Mouse (Mus musculus): ENCODE data around the gene Med14. TPM values are rescaled to one million over a fixed set of nuclear protein-coding genes. Genes with fewer than 3 reads are reported as not detected.

Gene Med14
- total RNA-seq (2021), result 10 to 100 TPM; 73.2 to 74.7 TPM

- intact Hi-C loops (cut with DNase I), result loop anchor here (2.0 to 5.0 kb wide), 2 partner anchors 79 to 311 kb away; partner anchors contain the start of gene Usp9x
- DNase-seq (ENCODE audit: low spot score in 2 of 2), result peak; percentile 85 to 86
Observed at GRCm38 (mm10) chrX:12761626-12762333, at the start of gene Med14. Med14 (minus strand) TSS chrX:12762073.

DNA sequence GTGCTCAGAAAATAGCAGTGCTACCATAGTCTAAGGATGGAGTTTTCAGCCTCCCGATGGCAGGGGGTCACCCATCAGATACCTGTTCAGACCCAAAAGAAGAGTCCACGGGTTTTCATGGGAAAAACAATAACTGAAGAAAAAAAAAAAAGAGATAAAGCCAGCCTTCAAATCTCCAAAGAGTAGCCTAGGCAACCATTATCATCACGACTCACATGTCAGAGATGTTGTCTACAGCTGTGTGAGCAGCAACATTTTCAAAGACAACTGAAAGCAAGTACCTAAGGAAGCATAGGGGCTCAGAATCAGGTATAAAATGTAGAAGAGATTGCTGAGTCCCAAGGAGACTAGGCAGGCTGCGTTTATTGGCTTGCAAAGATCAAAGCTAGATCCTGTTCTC is 38.7 kb upstream of the Med14 start:
- DNase-seq (ENCODE audit: low spot score in 2 of 2), result no peak
- intact Hi-C loops (cut with DNase I), result no loop called here

DNA sequence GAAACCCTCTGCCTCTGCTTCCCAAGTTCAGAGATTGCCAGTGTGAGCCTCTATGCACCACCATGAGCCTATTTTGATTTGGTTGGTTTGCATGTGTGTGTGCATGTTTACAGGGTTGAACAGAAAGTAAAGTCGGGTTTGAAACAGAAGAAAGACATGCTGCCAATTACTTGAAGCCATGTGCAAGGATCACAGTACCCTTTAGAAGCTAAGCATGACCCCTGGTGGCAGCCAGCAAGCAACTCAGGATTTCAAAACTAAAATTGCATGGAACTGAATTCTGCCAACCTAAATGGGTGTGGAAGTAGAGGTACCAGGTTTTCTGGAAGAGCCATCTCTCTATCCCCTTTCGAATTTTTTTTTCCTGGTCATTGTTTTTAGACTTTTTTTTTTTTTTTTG is 33.0 kb upstream of the Med14 start:
- no peak for DNase-seq (ENCODE audit: low spot score in 2 of 2)

GRCm38 (mm10) chrX:12791674-12792340 is 29.9 kb upstream of the Med14 start:
- intact Hi-C loops (cut with DNase I), result no loop called here
- no peak for DNase-seq (ENCODE audit: low spot score in 2 of 2)

More for the DNA sequence above, 33.0 kb upstream of the Med14 start:
- intact Hi-C loops (cut with DNase I), result no loop called here

DNA sequence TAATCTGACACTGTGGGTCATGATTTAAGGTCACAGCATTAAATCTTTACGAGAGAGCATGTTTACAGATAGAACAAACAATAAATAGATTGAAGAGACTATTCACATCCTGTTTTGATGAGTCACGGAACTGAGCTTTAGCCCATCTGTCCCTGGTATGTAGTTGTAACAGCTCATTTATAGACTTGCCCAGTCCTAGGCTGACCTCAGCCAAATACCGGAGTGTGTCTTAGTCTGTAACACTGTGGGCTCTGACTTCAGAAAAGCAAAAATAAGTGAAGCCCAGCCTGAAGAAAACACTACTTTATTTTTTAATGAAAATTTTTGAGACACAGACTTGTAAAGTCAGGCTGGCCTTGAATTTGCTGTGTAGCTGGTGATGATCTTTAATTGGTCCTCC is 11.4 kb upstream of the Med14 start:
- intact Hi-C loops (cut with DNase I), result no loop called here
- DNase-seq (ENCODE audit: low spot score in 2 of 2), result no peak

GRCm38 (mm10) chrX:12771561-12771960 is 9.7 kb upstream of the Med14 start:
- DNase-seq (ENCODE audit: low spot score in 2 of 2), result no peak
- intact Hi-C loops (cut with DNase I), result no loop called here

GRCm38 (mm10) chrX:12768571-12768970 is 6.7 kb upstream of the Med14 start:
- intact Hi-C loops (cut with DNase I), result no loop called here
- no peak for DNase-seq (ENCODE audit: low spot score in 2 of 2)

- DNase-seq (ENCODE audit: low spot score in 2 of 2), result no peak
- intact Hi-C loops (cut with DNase I), result no loop called here
Observed at GRCm38 (mm10) chrX:12766846-12767564, 5.1 kb upstream of the Med14 start.

DNA sequence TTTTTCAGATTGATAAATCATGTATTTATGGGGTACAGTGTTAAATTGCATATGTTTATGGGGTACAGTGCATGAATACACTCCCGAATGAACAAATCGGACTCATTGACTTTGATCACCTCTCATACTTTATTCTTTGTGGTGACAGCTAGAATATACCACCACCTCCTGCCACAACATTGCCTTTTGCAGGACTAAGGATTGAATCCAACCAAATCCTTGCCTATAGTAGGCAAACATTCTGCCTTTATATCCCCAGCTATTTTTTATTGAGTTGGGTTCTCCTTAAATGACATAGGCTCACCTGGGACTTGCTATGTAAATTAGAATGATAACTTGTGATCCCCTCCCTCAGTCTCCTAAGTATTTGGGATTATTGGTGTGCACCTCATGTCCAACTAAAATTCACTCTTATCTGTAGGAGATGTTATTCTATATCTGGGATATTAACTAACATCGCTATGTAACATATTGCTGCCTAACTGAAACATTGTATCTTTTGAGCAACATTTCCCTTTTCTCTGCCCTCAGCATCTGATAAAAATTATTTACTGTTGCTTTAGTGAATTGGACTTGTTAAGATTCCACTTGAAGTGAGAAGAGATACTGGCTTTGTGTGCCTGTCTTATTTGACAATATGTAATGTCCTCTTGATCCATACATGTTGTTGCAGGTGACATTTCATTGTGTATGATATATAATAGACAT is 1.4 kb upstream of the Med14 start:
- no peak for DNase-seq (ENCODE audit: low spot score in 2 of 2)
- intact Hi-C loops (cut with DNase I), result loop anchor here (2.0 to 5.0 kb wide), 2 partner anchors 78 to 309 kb away; partner anchors contain the start of gene Usp9x

GRCm38 (mm10) chrX:12762334-12763126 is 657 bp upstream of the Med14 start:
- intact Hi-C loops (cut with DNase I), result loop anchor here (2.0 to 5.0 kb wide), 2 partner anchors 78 to 310 kb away; partner anchors contain the start of gene Usp9x
- DNase-seq (ENCODE audit: low spot score in 2 of 2), result no peak

DNA sequence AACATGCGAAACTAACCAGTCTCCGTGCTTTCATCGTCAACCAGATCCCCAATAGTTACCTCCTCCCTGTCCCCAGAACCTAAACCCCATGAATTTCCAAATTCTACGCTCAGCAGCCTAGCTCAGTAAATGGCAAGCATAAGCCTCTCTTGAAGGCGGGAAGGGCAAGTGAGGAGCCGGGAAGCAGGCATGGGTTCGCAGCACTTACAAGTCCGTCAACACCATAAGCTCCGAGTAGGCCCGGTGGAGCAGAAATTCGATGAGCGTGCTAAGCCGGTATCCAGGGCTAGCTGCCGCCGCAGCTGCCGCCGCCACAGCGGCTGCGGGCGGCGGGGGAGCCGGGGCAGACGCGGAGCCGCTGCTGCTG is 631 bp downstream of the Med14 start:
- intact Hi-C loops (cut with DNase I), result loop anchor here (5.0 kb wide), 1 partner anchor 311 kb away; the partner anchor contains the start of gene Usp9x
- DNase-seq (ENCODE audit: low spot score in 2 of 2), result peak in 1 of 2 experiments; percentile 59

DNA sequence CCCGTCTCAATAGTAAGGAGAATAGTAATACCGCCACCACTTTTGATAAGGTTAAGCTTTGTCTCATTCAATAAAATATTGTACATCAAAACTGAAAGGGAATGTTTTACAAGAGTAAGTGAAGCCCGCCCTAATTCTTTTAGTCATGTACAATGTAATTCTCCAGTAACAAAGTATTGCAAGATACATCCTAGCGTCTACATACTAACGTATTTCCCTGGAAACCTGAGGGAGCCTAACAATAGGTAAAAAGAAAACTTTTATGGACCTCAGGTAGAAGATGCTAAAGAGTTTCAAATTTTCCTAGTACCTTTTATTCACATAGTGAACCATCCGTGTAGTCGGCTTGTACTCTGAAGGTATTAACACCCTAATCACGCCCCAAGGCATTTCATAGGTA is 1.4 kb downstream of the Med14 start:
- DNase-seq (ENCODE audit: low spot score in 2 of 2), result no peak
- intact Hi-C loops (cut with DNase I), result loop anchor here (5.0 kb wide), 1 partner anchor 312 kb away; the partner anchor contains the start of gene Usp9x

DNA sequence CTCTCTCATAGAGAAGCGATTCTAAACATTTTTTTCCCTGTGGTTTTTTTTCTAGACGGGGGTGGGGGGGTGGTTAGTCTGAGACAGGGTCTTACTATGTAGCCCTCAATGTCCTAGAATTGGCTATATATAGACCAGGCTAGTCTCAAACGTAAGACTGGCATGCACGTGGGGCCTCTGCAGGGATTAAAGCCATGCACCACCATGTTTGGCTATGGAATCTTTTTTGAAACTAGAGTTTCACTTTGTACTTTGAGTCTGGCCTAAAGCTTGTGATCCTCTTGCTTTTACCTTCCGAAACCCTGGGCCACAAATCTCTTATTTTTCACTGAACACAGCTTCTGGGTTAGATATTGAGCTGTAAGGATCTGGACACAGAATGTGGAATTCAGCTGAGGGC is 2.2 kb downstream of the Med14 start:
- intact Hi-C loops (cut with DNase I), result loop anchor here (5.0 kb wide), 1 partner anchor 313 kb away; the partner anchor contains the start of gene Usp9x
- DNase-seq (ENCODE audit: low spot score in 2 of 2), result no peak

GRCm38 (mm10) chrX:12747886-12748285 is 14.0 kb downstream of the Med14 start:
- intact Hi-C loops (cut with DNase I), result no loop called here
- no peak for DNase-seq (ENCODE audit: low spot score in 2 of 2)

DNA sequence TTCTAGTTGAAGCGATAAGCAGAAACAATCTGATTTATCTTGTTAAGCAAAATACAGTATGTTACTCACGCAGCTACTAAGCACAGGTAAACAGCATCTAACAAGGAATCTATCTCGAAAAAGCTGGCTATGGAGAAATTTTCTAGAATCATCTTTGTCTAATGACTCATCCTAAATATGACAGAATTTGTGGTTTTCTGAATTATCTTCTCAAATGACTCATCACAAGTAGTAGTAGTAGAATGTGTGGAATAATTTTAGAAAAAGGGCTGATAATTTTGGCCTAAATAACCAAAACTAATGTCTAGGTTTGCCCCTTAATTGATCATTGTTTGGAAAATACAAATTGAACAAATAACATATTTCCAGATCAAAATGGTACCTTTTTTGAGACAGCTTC is 15.1 kb downstream of the Med14 start:
- no peak for DNase-seq (ENCODE audit: low spot score in 2 of 2)
- intact Hi-C loops (cut with DNase I), result no loop called here

GRCm38 (mm10) chrX:12740396-12740795 is 21.5 kb downstream of the Med14 start:
- intact Hi-C loops (cut with DNase I), result no loop called here
- no peak for DNase-seq (ENCODE audit: low spot score in 2 of 2)

GRCm38 (mm10) chrX:12716036-12716435 is 45.8 kb downstream of the Med14 start:
- DNase-seq (ENCODE audit: low spot score in 2 of 2), result no peak
- intact Hi-C loops (cut with DNase I), result no loop called here

- intact Hi-C loops (cut with DNase I), result no loop called here
- no peak for DNase-seq (ENCODE audit: low spot score in 2 of 2)
Observed at GRCm38 (mm10) chrX:12713796-12714195, 48.1 kb downstream of the Med14 start.

GRCm38 (mm10) chrX:12686910-12687309 is 75.0 kb downstream of the Med14 start:
- intact Hi-C loops (cut with DNase I), result no loop called here
- DNase-seq (ENCODE audit: low spot score in 2 of 2), result no peak

Data from left cerebral cortex, postnatal 36 days (tissue).